Mouse (Mus musculus): ENCODE data around the gene Mrpl38.
A peak's percentile ranks its signal among the peaks of the same experiment; 100 is the strongest.

Gene Mrpl38

DNA sequence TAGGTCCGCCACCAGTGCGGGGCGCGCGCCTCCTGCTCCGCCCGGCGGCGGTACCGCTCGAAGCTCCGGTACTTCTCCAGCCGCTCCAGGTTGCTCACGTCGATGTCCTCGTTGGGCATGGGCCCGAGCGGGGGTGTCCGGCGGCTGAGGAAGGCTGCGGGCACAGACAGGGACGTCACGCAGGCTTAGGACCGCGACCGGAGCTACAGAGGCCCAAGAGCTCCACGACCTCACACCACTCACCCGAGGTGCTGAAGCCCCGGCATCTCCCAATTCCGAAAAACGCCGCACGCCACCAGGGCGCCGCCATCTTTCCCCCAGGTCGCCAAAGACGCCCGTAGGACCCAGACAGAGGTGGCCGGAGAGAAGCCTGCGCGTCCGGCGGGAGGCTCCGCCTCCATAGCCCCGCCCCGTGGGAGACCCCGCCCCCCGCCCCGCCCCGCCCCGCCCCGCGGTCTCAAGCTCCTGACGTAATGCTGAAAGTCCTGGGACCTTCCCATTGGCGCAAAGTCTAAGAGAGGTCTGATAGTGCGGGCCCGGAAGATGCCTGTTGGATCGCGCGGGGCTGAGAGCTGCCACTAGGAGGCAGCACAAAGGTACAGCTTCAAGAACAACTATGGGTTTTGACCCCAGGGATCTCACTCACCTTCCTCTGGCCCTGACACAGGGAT is at the start of gene Mrpl38:
Gene Mrpl38, minus strand, starts transcription at position 401 of the 671 bp plus-strand sequence.
- peak; percentile 95 for DNase-seq

- no peak for DNase-seq
Observed at GRCm38 (mm10) chr11:116187226-116187930, 48.7 kb upstream of the Mrpl38 start.

GRCm38 (mm10) chr11:116186360-116186759 is 47.7 kb upstream of the Mrpl38 start:
- no peak for DNase-seq

GRCm38 (mm10) chr11:116185836-116186235 is 47.2 kb upstream of the Mrpl38 start:
- no peak for DNase-seq

- DNase-seq = no peak
Observed at GRCm38 (mm10) chr11:116178411-116179121, 39.9 kb upstream of the Mrpl38 start.

DNA sequence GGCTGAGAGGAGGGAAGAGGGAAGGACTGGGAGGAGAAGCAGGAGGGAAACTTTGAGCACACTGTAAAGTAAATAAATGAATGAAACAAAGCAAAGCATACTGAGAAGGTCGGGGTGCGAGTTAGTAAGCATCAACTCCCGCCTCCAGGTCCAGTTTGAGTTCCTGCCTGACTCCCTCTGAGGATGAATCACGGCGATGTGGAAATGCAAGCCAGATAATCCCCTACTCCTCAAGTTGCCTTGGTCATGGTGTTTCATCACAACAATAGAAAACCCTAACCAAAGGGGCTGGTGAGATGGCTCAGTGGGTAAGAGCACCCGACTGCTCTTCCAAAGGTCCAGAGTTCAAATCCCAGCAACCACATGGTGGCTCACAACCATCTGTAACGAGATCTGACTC is 37.3 kb upstream of the Mrpl38 start:
- no peak for DNase-seq

DNA sequence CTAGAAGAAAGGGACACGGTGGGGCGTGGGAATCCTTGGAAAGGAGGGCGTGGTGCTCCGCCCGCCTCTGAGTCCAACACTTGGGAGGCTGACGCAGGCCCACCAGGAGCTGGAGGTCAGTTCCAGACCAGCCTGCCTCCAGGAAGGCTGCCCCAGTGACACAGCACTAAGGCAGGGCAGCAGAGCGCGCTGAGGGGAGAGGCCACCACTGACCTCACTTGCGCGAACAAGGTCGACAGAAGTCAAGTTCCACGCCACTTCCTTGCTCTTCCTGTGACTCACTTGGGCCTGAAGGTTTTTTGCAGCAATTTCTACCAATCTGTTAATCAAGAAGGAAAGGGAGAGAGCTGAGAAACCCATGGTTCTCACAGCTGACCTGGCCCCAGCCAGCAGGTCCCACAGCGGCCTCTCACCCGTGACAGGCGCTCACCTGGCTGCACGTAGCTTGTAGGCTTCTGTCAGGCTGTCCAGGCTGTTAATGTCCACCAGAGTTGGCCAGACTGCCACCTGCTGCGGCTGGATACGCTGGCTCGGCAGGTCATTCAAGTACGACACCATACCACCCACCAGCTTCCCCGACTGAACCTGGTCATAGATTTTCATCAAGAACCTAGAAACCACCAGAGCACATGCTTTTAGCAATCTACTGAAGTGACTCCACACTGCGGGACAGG is 36.2 kb upstream of the Mrpl38 start:
- peak; percentile 78 for DNase-seq

DNA sequence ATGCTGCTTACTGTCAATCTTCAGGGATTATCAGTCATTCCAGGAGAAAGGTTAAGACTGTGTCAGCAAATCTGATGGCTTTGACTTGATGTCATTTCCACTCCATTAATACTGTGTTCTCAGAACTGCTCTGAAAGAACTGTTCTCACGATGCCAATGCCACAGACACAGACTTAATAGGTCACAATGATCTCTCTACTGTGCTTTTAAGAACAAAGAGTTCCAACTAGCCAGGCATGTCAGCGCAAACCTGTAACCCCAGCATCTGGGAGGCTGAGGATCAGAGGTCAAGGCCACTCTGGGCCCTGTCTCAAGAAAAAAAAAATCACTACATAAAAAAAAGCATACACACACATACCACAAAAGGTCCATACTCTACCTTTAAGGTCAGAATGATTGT is 33.3 kb upstream of the Mrpl38 start:
- DNase-seq = peak; percentile 56

DNA sequence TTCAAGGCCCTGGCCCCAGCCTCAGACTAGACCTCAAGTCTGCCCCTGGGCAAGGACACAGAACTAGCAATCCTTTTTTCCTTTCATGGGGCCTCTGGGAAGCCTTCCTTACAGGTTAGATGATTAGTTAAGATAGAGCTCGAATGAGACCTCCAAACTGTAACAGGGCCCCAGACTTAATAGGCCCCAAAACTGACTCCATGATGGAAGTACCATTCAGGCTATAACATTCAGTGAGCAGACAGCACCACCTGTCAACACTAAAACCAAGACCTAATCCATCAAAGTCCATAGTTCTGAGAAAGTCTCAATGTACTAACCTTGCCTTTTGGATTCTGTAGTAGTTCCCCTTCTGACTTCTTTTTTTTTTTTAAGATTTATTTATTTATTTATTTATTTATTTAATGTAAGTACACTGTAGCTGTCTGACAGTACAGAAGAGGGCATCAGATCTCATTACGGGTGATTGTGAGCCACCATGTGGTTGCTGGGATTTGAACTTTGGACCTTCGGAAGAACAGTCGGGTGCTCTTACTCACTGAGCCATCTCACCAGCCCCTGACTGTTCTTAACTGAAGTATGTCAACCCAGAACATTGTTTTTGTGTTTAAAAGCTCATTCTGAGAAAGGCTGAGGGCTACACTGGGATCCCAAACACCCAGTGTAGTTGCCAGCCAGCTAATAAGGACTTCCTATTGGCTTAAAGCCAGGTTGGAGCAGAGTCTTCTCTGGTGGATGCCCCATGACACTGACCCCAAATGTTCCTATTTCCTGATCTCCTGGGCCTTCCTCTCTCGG is 31.5 kb upstream of the Mrpl38 start:
- peak; percentile 52 for DNase-seq

DNA sequence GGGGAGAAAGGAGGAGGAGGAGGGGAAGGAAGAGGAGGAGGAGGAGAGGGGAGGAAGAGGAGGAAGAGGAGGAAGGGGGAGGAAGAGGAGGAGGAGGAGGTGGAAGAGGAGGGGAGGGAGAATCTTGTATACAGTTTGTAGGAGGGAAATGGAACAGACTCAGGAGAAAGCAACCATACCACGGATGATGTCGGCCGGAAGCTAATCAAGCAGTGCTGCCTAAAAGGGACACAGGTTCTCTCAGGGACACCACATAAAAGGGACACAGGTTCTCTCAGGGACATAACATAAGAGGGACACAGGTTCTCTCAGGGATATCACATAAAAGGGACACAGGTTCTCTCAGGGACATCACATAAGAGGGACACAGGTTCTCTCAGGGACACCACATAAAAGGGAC is 30.5 kb upstream of the Mrpl38 start:
- DNase-seq = no peak

- DNase-seq = peak; percentile 96
Observed at GRCm38 (mm10) chr11:116167884-116168439, 29.3 kb upstream of the Mrpl38 start, which contains the start of gene Fbf1. Gene Fbf1, minus strand, starts transcription at chr11:116168166.

GRCm38 (mm10) chr11:116167232-116167631 is 28.6 kb upstream of the Mrpl38 start:
- DNase-seq = no peak

- DNase-seq = peak; percentile 66
Observed at GRCm38 (mm10) chr11:116163002-116163401, 24.3 kb upstream of the Mrpl38 start.

GRCm38 (mm10) chr11:116162146-116162545 is 23.5 kb upstream of the Mrpl38 start:
- no peak for DNase-seq

GRCm38 (mm10) chr11:116161312-116161711 is 22.6 kb upstream of the Mrpl38 start:
- DNase-seq = no peak

DNA sequence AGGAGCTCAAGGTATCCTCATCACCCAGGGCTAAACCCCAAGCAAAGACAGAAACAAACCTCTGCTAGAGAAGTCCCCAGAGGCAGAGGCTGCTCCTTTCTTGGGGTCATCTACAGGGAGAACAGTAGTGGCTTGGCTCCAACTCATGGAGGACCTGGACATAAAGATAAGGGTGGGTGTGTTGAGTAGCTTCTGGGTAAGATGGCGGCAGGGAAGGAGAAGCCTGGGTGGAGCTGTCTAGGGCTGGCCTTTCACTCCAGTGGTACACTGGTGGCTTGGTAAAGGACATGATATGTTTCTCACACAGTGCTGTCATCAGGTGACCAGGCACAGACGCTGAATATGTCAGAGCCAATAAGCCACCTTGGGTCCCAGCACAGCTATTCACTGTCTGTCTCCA is 12.3 kb upstream of the Mrpl38 start:
- DNase-seq = no peak

- DNase-seq = no peak
Observed at GRCm38 (mm10) chr11:116149341-116149740, 10.7 kb upstream of the Mrpl38 start.

DNA sequence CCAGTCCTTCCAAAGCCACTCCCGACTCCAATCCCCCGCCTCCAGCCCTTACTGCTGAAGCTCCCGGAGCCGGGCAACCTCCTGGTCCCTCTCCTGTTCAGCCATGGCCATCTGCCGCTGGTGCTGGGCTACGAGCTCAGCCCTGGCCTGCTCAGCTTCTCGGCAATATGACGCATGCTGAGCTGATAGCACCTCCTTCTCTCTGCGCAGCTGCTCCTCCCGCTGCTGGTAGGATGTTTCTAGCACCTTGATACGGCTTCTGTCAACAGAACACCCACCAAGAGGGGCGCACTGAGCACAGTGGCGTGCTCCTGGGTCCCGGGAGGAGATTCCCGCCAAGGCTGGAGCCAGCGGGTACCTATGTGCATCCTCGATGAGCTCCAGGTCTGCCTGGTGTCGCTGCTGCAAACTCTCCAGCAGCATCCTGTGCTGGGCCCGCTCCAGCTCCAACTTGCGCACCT is 10.1 kb upstream of the Mrpl38 start:
- no peak for DNase-seq

GRCm38 (mm10) chr11:116146294-116146985 is 7.8 kb upstream of the Mrpl38 start:
- peak; percentile 78 for DNase-seq

- peak; percentile 28 for DNase-seq
Observed at GRCm38 (mm10) chr11:116145481-116146293, 7.0 kb upstream of the Mrpl38 start.

All from kidney, postnatal 14 days (tissue).